18 mouse cellular contexts compared by ENCODE assay signal in the genomic region with DNA sequence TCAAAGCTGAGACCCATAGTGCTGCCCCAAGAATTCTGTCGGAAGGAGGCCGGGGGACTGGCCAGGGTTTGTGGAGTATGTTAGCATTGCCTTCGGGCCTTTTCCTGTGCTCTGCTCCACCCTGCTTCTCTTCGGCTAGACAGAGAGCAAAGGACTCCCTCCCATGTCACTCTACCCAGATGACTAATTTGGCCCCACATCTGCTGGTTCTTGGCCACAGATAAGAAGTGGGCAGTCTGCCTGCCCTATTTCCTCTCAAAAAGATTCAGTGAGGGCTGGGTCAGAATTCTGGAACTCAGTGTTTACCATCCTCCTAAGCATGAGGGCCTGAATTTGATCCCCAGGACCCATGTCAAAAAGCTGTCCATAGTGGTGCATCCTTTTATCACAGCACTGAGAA.
DNase-seq lines count a peak whose midpoint lies in the region; ATAC-seq and TF ChIP-seq lines count a peak whose summit lies in the region.
"Had no signal": no experiment of that assay in that cellular context is flagged by ENCODE, and none has a peak within 500 bp of the region (broad histone marks: within the 10 kb centered on the region; RNA-seq: fewer than 3 reads in every experiment).

No protein-coding gene starts in this region.

- peaks cover 12% of the 10 kb centered on the region for H3K27me3 ChIP-seq in forebrain, embryonic 12.5 days
- no peaks in the 10 kb centered on the region for H3K27me3 ChIP-seq in forebrain, embryonic 13.5 days
- H3K27me3 ChIP-seq: CH12.LX had no signal

- no peaks in the 10 kb centered on the region for H3K36me3 ChIP-seq in forebrain, embryonic 12.5 days (replicated peaks)
- no peaks in the 10 kb centered on the region for H3K36me3 ChIP-seq in forebrain, embryonic 13.5 days (ENCODE audit: poor library complexity, severe bottlenecking)
- H3K36me3 ChIP-seq: limb, embryonic 10.5 days; liver, embryonic 12.5 days; midbrain, embryonic 10.5 days had no signal

- no peak overlapping the region for H3K9ac ChIP-seq in forebrain, embryonic 12.5 days
- H3K9ac ChIP-seq in forebrain, embryonic 13.5 days: no peak overlapping the region
- H3K9ac ChIP-seq: liver, embryonic 12.5 days had no signal

- no peaks in the 10 kb centered on the region for H3K4me1 ChIP-seq in lung, adult 2 months (ENCODE audit: control insufficient read depth, insufficient read depth, low read length)
- peaks cover 9% of the 10 kb centered on the region for H3K4me1 ChIP-seq in forebrain, embryonic 12.5 days
- peaks cover 8% of the 10 kb centered on the region for H3K4me1 ChIP-seq in forebrain, embryonic 13.5 days
- H3K4me1 ChIP-seq: liver, embryonic 12.5 days had no signal

- intact Hi-C loops in heart, postnatal 25 days (cut with DNase I): no loop called here

- no peak overlapping the region for H3K27ac ChIP-seq in forebrain, embryonic 12.5 days
- no peak overlapping the region for H3K27ac ChIP-seq in forebrain, embryonic 13.5 days
- H3K27ac ChIP-seq: limb, embryonic 10.5 days; liver, embryonic 12.5 days; midbrain, embryonic 10.5 days had no signal

- H3K9me3 ChIP-seq in forebrain, embryonic 12.5 days: no peaks in the 10 kb centered on the region
- no peaks in the 10 kb centered on the region for H3K9me3 ChIP-seq in forebrain, embryonic 13.5 days (replicated peaks)
- H3K9me3 ChIP-seq: limb, embryonic 10.5 days; liver, embryonic 12.5 days; midbrain, embryonic 10.5 days had no signal

- DNase-seq in lung, postnatal 10 days: peak; percentile 22
- no peak for DNase-seq in lung, adult 2 months
- DNase-seq in Muller cell, postnatal 12 days (ENCODE audit: inconsistent ontology term): peak; percentile 49
- peak; percentile 64 for DNase-seq in adrenal gland, postnatal 14 days
- DNase-seq in heart, postnatal 25 days (ENCODE audit: low spot score): peak; percentile 35
- no peak for DNase-seq in B cell, adult 2 months
- DNase-seq: cerebellum, adult 9-10 months; gastrocnemius, postnatal 36 days; layer of hippocampus, postnatal 36 days; right cerebral cortex, postnatal 14 days had no signal

- no peak for TF ChIP-seq CTCF in lung, adult 2 months (IDR thresholded peaks at IDR 0.05; ENCODE audit: insufficient read depth, low read length)

- no peak for TF ChIP-seq POLR2A in lung, adult 2 months (IDR thresholded peaks at IDR 0.05; ENCODE audit: borderline replicate concordance, extremely low read depth, low read depth, low read length)

- no peak overlapping the region for H3K4me2 ChIP-seq in forebrain, embryonic 12.5 days
- no peak overlapping the region for H3K4me2 ChIP-seq in forebrain, embryonic 13.5 days
- H3K4me2 ChIP-seq: liver, embryonic 12.5 days had no signal

- ATAC-seq in forebrain, embryonic 12.5 days (ENCODE audit: low FRiP score): no peak
- no peak for ATAC-seq in forebrain, embryonic 13.5 days
- ATAC-seq: activated CD4-positive, CD25-positive, alpha-beta regulatory T cell, adult 4 months; inflammation-experienced regulatory T-cells, adult 6 months; liver, embryonic 12.5 days had no signal

- H3K4me3 ChIP-seq in lung, adult 2 months (replicated peaks; ENCODE audit: extremely low read depth, low read depth, low read length): no peak overlapping the region
- H3K4me3 ChIP-seq in forebrain, embryonic 12.5 days (replicated peaks): no peak overlapping the region
- no peak overlapping the region for H3K4me3 ChIP-seq in forebrain, embryonic 13.5 days
- H3K4me3 ChIP-seq: limb, embryonic 10.5 days; liver, embryonic 12.5 days; midbrain, embryonic 10.5 days had no signal

- 48% methylated on average over 4 of the region's 4 CpGs for WGBS in lung, adult 2 months
- WGBS in forebrain, embryonic 12.5 days: 81% methylated on average over 4 of the region's 4 CpGs
- 90% methylated on average over 4 of the region's 4 CpGs for WGBS in forebrain, embryonic 13.5 days

Comparison
In these comparisons a context has a peak if more than half of its experiments do, and no peak if none do; other contexts are left out.
1. DNase-seq: peak in lung, postnatal 10 days (single experiment), Muller cell, postnatal 12 days (single experiment), adrenal gland, postnatal 14 days (single experiment) and heart, postnatal 25 days (single experiment); none in lung, adult 2 months (single experiment) and B cell, adult 2 months (0 of 2).